Mouse (Mus musculus) adrenal gland, postnatal 25 days (tissue): Measurements from ENCODE around the gene Snx5. TPM values are rescaled to one million over a fixed set of nuclear protein-coding genes. Genes with fewer than 3 reads are reported as not detected.
A peak's percentile ranks its signal among the peaks of the same experiment; 100 is the strongest.

ENCODE experiments used
- DNase-seq: peaks from one replicate; pipeline ENCODE4 v3.0.0; 2021; ENCODE audit warnings: mixed read lengths
- total RNA-seq: library from RNA; stranded (reverse); gene quantifications from 2 replicates; pipeline ENCODE4 v1.2.3, GENCODE M21; 2021

The Snx5 gene
- total RNA-seq, 1 experiment from 2014 or later: 107 TPM

DNA sequence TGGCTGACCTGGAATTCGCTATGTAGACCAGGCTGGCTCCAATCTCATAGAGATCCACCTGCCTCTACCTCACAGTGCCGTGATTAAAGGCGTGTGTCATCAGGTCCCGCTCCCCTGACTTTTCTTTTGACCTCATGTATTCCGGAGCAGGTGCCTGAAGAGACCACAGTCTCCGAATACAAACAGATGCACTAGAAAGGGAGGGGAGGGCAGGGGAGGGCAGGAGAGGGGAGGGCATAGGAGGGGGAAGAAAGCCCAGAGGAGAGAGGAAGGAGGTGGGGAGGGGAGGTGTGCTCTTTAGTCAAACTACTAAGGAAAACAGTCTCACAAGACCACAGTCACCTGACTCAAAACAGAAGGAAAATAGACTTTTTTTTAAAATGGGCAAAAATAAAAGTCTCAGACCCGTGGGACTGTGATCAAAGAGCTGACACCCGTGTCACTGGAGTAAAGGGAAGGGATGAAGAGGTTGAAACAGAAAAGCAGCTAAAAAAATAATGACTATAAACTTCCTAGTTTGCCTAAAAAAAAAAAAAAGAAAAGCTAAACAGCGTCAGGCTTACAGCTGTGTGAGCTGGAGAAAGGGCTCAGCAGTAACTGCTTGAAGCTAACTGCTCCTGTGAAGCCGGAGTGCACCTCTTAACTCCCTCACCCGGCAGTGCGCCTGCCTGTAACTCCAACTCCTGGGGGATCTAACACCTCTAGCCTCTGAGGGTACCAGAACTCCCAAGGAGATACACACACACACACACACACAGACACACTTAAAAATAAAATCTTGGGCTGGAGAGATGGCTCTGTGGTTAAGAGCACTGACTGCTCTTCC, 42.0 kb downstream of the Snx5 start:
- no peak for DNase-seq

DNA sequence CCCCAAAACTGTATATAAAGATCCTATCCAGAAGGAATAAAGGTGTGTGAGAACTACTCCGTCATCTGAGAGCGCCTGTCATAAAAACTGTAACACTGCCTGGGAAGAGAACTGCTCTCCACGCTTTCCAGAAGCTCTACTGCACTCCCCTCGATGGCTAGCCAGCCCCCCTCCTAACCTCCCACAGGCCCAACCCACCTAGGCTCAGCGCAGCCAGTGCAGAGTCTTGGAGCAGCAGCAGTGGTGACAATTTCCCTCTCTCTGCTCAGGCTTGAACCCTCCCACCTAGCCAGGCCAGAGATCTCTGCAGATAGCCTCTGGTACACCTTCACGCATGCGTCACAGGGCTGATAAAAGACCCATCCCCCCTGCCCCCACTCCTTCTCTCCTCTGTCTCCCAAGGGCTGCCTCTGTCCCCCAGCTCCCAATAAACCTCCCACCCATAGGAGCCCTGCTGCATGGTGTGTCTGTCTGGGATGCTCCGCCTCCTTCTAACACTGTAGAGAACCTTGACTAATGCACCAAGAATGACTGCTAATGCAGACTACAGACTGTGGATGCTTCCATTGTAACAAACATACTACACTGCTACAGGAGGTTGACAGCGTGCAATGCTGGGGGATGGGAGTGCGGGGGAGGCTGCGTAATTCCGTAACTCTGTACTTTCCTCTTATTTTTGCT, 43.7 kb downstream of the Snx5 start:
- no peak for DNase-seq

DNA sequence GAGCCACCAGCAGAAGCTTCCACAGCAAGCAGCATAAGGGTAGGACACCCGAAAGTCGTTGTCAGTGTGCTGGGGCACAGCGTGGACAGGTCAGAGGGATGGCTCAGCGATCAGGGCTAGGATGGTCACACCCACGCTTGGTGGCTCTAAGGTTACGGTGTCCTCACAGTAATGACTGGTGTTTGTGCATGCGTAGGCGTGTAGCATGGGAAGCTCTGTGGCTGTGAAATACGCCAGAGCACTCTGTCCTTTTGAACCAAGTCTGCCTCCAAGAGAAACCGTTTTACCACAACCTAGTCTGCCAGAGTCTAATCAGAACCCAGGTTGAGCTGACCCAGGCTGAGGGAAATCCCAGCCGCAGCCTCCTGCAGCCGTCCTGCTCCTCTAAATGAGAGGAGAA, 46.4 kb downstream of the Snx5 start:
- no peak for DNase-seq

DNA sequence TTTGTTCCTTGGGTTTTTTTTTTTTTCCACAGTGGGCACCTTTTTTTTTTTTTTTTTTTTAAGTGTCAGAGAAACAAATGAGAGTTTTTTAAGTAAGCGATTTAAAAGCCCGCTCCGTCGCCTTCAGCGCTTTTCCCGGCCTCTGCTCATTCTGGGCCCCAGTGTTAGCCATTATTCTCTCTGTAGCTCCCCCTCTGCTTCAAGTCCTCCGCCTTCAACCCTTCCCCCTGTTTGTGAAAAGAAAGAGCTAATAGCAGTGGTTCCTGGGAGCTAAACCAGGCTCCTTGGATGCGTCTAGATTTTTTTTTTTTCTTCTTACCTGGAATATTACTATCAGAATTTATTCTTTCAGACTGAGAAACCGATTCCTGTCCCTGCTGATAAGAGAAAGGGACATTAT, 55.1 kb downstream of the Snx5 start:
- DNase-seq: no peak

DNA sequence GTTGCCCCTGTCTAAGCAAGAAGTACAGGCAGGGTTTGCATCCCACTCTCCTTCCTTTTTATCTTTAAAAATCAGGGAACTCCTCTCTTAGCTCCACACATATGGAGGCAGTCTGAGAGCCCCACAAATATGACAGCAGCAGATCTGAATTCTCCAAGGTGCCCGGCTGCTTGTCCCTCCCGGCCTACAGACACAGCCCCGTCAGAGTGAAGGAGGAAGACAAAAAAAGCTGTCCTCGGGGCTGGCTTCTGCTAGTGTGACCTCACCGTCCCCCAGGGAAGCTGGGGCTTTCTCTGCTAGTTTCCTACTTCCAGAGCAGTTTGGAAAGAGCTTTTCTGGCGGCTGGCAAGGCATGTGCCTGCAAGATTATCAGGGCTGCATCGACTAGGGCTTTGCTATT, 55.5 kb downstream of the Snx5 start:
- no peak for DNase-seq

DNA sequence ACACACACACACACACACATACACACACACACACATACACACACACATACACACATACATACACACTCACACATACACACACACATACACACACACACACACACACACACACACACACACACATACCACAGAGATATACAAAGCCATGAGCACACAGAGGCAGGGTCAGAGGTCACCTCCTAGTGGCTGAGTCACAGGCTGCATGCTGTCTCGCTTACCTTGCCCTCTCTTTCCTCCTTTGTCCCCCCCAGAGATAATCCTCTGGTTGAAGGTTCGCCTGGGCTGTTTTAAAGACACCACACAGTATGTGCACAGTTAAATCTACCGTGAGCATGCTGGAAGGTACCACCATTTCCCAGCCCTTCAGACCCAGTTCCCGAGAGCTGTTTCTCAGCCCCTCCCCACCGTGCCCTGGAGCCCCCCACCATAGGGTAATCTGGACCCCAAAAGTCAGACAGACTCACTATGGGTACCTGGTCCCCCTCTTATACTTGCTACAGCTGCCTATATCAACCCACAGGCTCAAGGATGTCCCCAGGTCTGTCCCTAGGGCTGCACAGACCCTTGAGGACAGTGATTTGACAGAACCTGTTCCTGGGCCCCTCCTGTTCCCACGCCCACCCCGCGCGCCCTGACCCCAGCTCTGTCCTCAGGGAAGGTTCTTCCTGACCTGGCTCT, 56.1 kb downstream of the Snx5 start:
- DNase-seq: no peak

DNA sequence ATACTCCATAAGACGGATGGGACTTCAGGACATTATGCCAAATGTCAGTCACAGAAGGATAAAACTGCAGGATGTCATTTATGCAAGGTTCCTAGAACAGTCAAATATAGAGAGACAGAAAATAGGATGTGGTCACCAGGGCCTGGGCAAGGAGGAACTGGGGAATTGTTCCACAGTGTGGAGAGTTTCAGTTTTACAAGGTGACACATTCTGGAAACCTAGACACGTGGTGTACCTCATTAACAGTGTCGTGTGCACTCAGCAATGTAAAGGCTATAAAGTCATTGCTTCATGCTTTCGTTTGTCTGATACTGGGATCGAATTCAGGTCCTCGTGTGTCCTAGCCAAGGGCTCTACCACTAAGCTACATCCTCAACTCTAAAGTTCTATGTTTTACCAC, 56.9 kb downstream of the Snx5 start:
- no peak for DNase-seq

DNA sequence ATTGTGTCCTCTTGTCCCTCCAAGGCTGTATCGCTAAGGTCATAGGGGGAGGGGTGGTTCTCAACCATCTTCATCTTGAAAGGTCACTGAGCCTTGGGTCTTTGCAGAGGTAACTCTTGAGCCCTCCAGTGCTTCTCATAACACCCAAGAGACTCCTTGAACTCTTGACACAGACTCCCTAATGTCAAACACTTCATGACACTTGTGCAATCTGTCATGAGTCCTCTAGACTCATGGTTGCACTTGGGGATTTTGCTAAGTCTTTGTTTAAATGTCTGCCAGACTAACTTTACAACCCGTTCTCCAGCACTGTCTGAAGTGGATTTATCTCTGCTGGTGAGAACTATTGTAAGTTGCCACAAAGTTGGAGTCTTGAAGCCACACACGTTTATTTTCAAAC, 61.3 kb downstream of the Snx5 start:
- no peak for DNase-seq

DNA sequence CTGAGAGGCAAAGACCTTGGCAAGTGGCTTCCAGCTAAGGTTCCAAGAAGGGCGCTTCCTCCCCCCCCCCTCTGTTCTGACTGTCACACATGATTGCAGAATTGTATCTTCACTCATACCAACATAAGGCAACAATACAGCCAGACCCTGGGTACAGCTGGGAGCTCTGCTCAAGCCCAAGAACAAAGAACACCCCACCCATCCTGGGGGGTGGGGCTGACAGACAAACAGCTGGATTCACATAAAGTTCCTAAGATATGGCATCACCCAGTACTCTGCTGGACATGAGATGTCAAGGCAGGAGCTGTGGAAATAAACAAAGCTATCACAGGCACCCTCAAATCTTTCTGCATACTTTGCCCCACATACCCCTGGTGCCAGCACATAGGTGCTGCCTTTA, 63.3 kb downstream of the Snx5 start:
- no peak for DNase-seq

DNA sequence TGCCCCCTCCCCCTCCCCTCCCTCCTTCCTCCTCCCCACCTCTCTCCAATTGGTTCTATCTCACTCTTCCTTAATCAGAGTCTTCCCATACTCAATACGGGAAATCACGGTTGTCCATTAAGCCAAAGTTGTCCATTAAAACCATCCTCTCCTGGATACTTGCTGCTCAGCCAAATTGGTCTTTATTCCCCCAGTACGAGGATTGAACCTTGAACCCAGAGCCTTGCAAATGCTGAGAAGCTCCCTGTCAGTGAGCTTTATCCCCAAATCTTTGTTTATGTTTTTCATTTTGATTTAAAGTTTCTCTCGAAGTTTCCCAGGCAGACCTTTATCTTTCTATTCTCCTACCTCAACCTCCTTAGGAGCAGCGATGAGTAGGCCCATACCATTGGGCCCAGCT, 67.7 kb downstream of the Snx5 start:
- DNase-seq: no peak

DNA sequence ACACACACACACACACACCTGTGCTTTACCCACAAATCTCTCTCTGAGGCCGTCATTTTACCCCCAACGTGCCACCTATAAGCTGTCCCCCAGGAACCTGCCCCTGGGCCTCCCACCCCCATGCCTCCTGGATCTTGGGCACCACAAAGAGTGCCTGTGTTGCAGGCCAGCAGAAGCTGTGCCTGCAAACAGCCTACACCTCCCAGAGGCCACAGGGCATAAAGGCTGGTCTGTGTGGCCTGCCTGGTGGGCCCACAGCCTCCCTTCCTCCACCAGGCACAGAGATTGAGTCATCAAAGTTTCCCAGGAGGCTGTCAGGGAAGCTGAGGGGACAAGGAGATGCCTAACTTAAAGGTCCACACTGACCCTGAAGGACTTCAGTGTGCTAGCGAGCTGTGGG, 68.1 kb downstream of the Snx5 start:
- DNase-seq: no peak

DNA sequence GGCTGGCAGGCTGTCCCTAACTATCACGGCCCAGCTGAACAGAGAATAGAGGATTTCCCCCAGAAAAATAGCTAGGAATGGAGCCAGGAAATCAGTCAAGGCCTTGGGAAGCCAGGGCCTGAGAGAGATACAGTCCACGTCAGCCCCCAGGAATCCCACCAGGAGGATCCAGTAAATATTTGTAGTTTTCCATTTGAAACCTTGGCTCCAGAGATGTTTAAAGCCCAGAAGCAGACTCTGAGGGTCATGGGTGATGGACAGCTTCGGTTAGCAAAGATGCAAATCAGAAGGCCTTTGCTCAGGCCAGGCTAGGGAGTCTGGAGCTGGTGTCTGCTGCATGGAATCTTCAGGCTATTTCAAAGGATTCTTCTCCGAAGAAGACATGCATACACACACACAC, 68.6 kb downstream of the Snx5 start:
- peak; percentile 39 for DNase-seq

Other genes with a start within 250 kb of the Snx5 start
- not detected in 2 replicates for gene Banf2, start 237.8 kb downstream of the Snx5 start, total RNA-seq
- gene Mgme1, start 243 bp downstream of the Snx5 start, total RNA-seq: 25.8 and 26.8 TPM in 2 replicates
- gene Ovol2, start 61.2 kb upstream of the Snx5 start, total RNA-seq: not detected in 2 replicates
- gene Kat14, start 98.1 kb upstream of the Snx5 start, total RNA-seq: 27.5 and 33.6 TPM in 2 replicates
- 5.5 and 8.2 TPM in 2 replicates for gene Pet117, start 98.1 kb upstream of the Snx5 start, total RNA-seq